Mouse (Mus musculus): Measurements from ENCODE around the gene Heatr5b. TPM values are rescaled to one million over a fixed set of nuclear protein-coding genes. Genes with fewer than 3 reads are reported as not detected.
"Not testable (repeated sequence)": the region's sequence is repeated elsewhere in the genome, so short reads cannot be mapped to it uniquely, and the experiment has no call there.

Heatr5b gene
- polyA plus RNA-seq, 1 experiment from 2014 or later, result 7.0 TPM

GRCm38 (mm10) chr17:78797222-78797621 is 37.9 kb downstream of the Heatr5b start:
- TF ChIP-seq CTCF (IDR thresholded peaks at IDR 0.05; ENCODE audit: low read depth), result no peak
- no peak overlapping the region for H3K9ac ChIP-seq (ENCODE audit: low read depth, low read length)
- no peaks in the 10 kb centered on the region for H3K9me3 ChIP-seq (ENCODE audit: control insufficient read depth)
- ATAC-seq, result no peak
- H3K4me2 ChIP-seq (replicated peaks; ENCODE audit: low read depth), result no peak overlapping the region
- no peak overlapping the region for H3K27ac ChIP-seq (ENCODE audit: low read depth, low read length)
- H3K4me1 ChIP-seq (replicated peaks; ENCODE audit: control insufficient read depth, insufficient read depth, low read length), result no peaks in the 10 kb centered on the region
- H3K27me3 ChIP-seq (replicated peaks; ENCODE audit: control insufficient read depth, insufficient read depth, low read length), result no peaks in the 10 kb centered on the region
- H3K36me3 ChIP-seq (ENCODE audit: control insufficient read depth, insufficient read depth), result peaks cover 40% of the 10 kb centered on the region
- no peak overlapping the region for H3K4me3 ChIP-seq (ENCODE audit: low read depth, low read length)
- 94% methylated on average over 1 of the region's 1 CpGs for WGBS

- no peak overlapping the region for H3K4me3 ChIP-seq (ENCODE audit: low read depth, low read length)
- no peak for TF ChIP-seq CTCF (IDR thresholded peaks at IDR 0.05; ENCODE audit: low read depth)
- no peaks in the 10 kb centered on the region for H3K9me3 ChIP-seq (ENCODE audit: control insufficient read depth)
- H3K4me1 ChIP-seq (replicated peaks; ENCODE audit: control insufficient read depth, insufficient read depth, low read length), result no peaks in the 10 kb centered on the region
- ATAC-seq, result no peak
- WGBS, result 59% methylated on average over 5 of the region's 5 CpGs
- H3K36me3 ChIP-seq (ENCODE audit: control insufficient read depth, insufficient read depth), result peaks cover 32% of the 10 kb centered on the region
- no peak overlapping the region for H3K4me2 ChIP-seq (replicated peaks; ENCODE audit: low read depth)
- no peaks in the 10 kb centered on the region for H3K27me3 ChIP-seq (replicated peaks; ENCODE audit: control insufficient read depth, insufficient read depth, low read length)
- no peak overlapping the region for H3K9ac ChIP-seq (ENCODE audit: low read depth, low read length)
- no peak overlapping the region for H3K27ac ChIP-seq (ENCODE audit: low read depth, low read length)
These were observed 40.8 kb downstream of the Heatr5b start for GRCm38 (mm10) chr17:78794390-78794789.

GRCm38 (mm10) chr17:78792122-78792521 is 43.0 kb downstream of the Heatr5b start:
- H3K4me1 ChIP-seq (replicated peaks; ENCODE audit: control insufficient read depth, insufficient read depth, low read length), result no peaks in the 10 kb centered on the region
- no peak overlapping the region for H3K9ac ChIP-seq (ENCODE audit: low read depth, low read length)
- no peaks in the 10 kb centered on the region for H3K27me3 ChIP-seq (replicated peaks; ENCODE audit: control insufficient read depth, insufficient read depth, low read length)
- H3K36me3 ChIP-seq (ENCODE audit: control insufficient read depth, insufficient read depth), result peaks cover 21% of the 10 kb centered on the region
- no peak for TF ChIP-seq CTCF (IDR thresholded peaks at IDR 0.05; ENCODE audit: low read depth)
- H3K4me2 ChIP-seq (replicated peaks; ENCODE audit: low read depth), result no peak overlapping the region
- peak; percentile 60 for ATAC-seq
- H3K9me3 ChIP-seq (ENCODE audit: control insufficient read depth), result no peaks in the 10 kb centered on the region
- no peak overlapping the region for H3K4me3 ChIP-seq (ENCODE audit: low read depth, low read length)
- WGBS, result 52% methylated on average over 3 of the region's 3 CpGs
- H3K27ac ChIP-seq (ENCODE audit: low read depth, low read length), result no peak overlapping the region

- Histone ChIP-seq H3K4me3 (ENCODE audit: low read depth, low read length) (no peak overlapping the region), H3K4me2 (replicated peaks; ENCODE audit: low read depth) (no peak overlapping the region), H3K9me3 (ENCODE audit: control insufficient read depth) (no peaks in the 10 kb centered on the region), H3K27me3 (replicated peaks; ENCODE audit: control insufficient read depth, insufficient read depth, low read length) (no peaks in the 10 kb centered on the region), H3K36me3 (ENCODE audit: control insufficient read depth, insufficient read depth) (peaks cover 18% of the 10 kb centered on the region), H3K27ac (ENCODE audit: low read depth, low read length) (no peak overlapping the region), H3K9ac (ENCODE audit: low read depth, low read length) (no peak overlapping the region), H3K4me1 (replicated peaks; ENCODE audit: control insufficient read depth, insufficient read depth, low read length) (no peaks in the 10 kb centered on the region)
- TF ChIP-seq CTCF (IDR thresholded peaks at IDR 0.05; ENCODE audit: low read depth), result no peak
- WGBS, result 94% methylated on average over 3 of the region's 3 CpGs
- ATAC-seq, result no peak
These were observed 43.5 kb downstream of the Heatr5b start for GRCm38 (mm10) chr17:78791690-78792070.

GRCm38 (mm10) chr17:78791068-78791689 is 44.0 kb downstream of the Heatr5b start:
- Histone ChIP-seq H3K4me3 (ENCODE audit: low read depth, low read length) (no peak overlapping the region), H3K9ac (ENCODE audit: low read depth, low read length) (no peak overlapping the region), H3K4me1 (replicated peaks; ENCODE audit: control insufficient read depth, insufficient read depth, low read length) (no peaks in the 10 kb centered on the region), H3K36me3 (ENCODE audit: control insufficient read depth, insufficient read depth) (peaks cover 13% of the 10 kb centered on the region), H3K27ac (ENCODE audit: low read depth, low read length) (peak overlapping the region; percentile 28; the same call in 1 of the 2 replicates), H3K9me3 (ENCODE audit: control insufficient read depth) (no peaks in the 10 kb centered on the region), H3K27me3 (replicated peaks; ENCODE audit: control insufficient read depth, insufficient read depth, low read length) (no peaks in the 10 kb centered on the region), H3K4me2 (replicated peaks; ENCODE audit: low read depth) (no peak overlapping the region)
- ATAC-seq, result no peak
- TF ChIP-seq CTCF (IDR thresholded peaks at IDR 0.05; ENCODE audit: low read depth), result no peak
- WGBS, result 81% methylated on average over 7 of the region's 7 CpGs

GRCm38 (mm10) chr17:78788273-78788672 is 46.9 kb downstream of the Heatr5b start:
- ATAC-seq; H3K9me3 ChIP-seq (ENCODE audit: control insufficient read depth); H3K36me3 ChIP-seq (ENCODE audit: control insufficient read depth, insufficient read depth); H3K27ac ChIP-seq (ENCODE audit: low read depth, low read length); H3K4me1 ChIP-seq (replicated peaks; ENCODE audit: control insufficient read depth, insufficient read depth, low read length); H3K9ac ChIP-seq (ENCODE audit: low read depth, low read length); H3K4me2 ChIP-seq (replicated peaks; ENCODE audit: low read depth); H3K4me3 ChIP-seq (ENCODE audit: low read depth, low read length); H3K27me3 ChIP-seq (replicated peaks; ENCODE audit: control insufficient read depth, insufficient read depth, low read length): not testable (repeated sequence)
- TF ChIP-seq CTCF (IDR thresholded peaks at IDR 0.05; ENCODE audit: low read depth), result peak; percentile 33
- 78% methylated on average over 3 of the region's 3 CpGs for WGBS

GRCm38 (mm10) chr17:78778765-78779164 is 56.4 kb downstream of the Heatr5b start:
- WGBS, result 95% methylated on average over 1 of the region's 1 CpGs
- Histone ChIP-seq H3K4me2 (replicated peaks; ENCODE audit: low read depth) (no peak overlapping the region), H3K9me3 (ENCODE audit: control insufficient read depth) (no peaks in the 10 kb centered on the region), H3K9ac (ENCODE audit: low read depth, low read length) (no peak overlapping the region), H3K27me3 (replicated peaks; ENCODE audit: control insufficient read depth, insufficient read depth, low read length) (no peaks in the 10 kb centered on the region), H3K4me3 (ENCODE audit: low read depth, low read length) (no peak overlapping the region), H3K4me1 (replicated peaks; ENCODE audit: control insufficient read depth, insufficient read depth, low read length) (no peaks in the 10 kb centered on the region), H3K36me3 (ENCODE audit: control insufficient read depth, insufficient read depth) (peaks cover 18% of the 10 kb centered on the region), H3K27ac (ENCODE audit: low read depth, low read length) (no peak overlapping the region)
- no peak for TF ChIP-seq CTCF (IDR thresholded peaks at IDR 0.05; ENCODE audit: low read depth)
- ATAC-seq, result no peak
